Mouse (Mus musculus): Measurements from ENCODE around the gene St6galnac3. TPM values are rescaled to one million over a fixed set of nuclear protein-coding genes. Genes with fewer than 3 reads are reported as not detected.

St6galnac3 gene
- polyA plus RNA-seq, 1 experiment from 2014 or later, result 25.6 TPM

DNA sequence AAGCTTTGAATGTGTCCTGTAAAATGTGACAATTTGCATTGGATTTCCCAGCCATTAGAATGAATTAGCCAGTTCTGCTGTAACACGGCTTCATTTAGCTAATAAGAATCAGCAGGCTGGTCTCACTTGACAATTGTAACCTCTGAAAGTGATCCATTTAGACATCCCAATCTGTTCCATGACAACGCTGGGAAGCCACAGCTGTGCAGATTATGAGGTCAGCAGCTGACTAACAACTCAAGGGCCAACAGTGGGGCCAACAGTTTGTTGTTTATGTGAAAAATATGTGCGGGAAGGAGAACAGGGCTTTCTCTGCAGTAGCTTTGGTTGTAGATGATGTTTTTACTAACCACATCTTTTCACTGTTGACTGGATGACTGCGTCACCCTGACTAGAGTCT is 308.6 kb downstream of the St6galnac3 start:
- WGBS, result 85% methylated on average over 4 of the region's 4 CpGs
- Histone ChIP-seq H3K27me3 (ENCODE audit: control insufficient read depth, insufficient read depth, low read length) (no peaks in the 10 kb centered on the region), H3K4me2 (ENCODE audit: low read depth, low read length) (no peak overlapping the region), H3K27ac (ENCODE audit: low read depth, low read length) (no peak overlapping the region), H3K36me3 (ENCODE audit: control insufficient read depth, insufficient read depth, low read length) (no peaks in the 10 kb centered on the region), H3K9ac (replicated peaks; ENCODE audit: low read depth, low read length) (no peak overlapping the region), H3K4me1 (ENCODE audit: control insufficient read depth, insufficient read depth, low read length) (peaks cover 5% of the 10 kb centered on the region; the same call in 1 of the 2 replicates), H3K9me3 (ENCODE audit: control insufficient read depth, low read length) (no peaks in the 10 kb centered on the region), H3K4me3 (ENCODE audit: low read depth, low read length) (no peak overlapping the region)
- no peak for ATAC-seq (ENCODE audit: low read depth)

DNA sequence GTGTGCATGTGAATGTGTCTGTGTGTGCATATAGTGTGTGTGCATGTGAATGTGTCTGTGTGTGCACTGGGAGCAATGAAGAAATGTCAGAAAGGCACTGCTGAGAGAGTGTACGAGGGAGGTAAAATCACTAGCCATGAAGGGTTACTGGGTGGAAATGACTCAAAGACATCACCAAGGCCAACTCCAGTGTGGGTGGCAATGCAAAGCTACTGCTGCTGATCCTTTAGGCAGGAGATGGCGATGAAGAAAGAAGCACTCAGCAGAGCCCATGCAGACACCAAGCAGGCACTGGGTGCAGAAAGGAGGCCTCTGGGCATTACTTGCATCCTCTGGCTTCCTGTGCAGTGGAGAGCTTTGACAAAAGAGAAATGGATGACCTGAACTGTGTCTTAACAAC is 310.8 kb downstream of the St6galnac3 start:
- WGBS, result 93% methylated on average over 2 of the region's 2 CpGs
- no peak overlapping the region for H3K9ac ChIP-seq (replicated peaks; ENCODE audit: low read depth, low read length)
- H3K4me3 ChIP-seq (ENCODE audit: low read depth, low read length), result no peak overlapping the region
- no peak overlapping the region for H3K27ac ChIP-seq (ENCODE audit: low read depth, low read length)
- H3K27me3 ChIP-seq (ENCODE audit: control insufficient read depth, insufficient read depth, low read length), result no peaks in the 10 kb centered on the region
- H3K36me3 ChIP-seq (ENCODE audit: control insufficient read depth, insufficient read depth, low read length), result no peaks in the 10 kb centered on the region
- H3K4me2 ChIP-seq (ENCODE audit: low read depth, low read length), result no peak overlapping the region
- no peaks in the 10 kb centered on the region for H3K4me1 ChIP-seq (ENCODE audit: control insufficient read depth, insufficient read depth, low read length)
- no peak for ATAC-seq (ENCODE audit: low read depth)
- no peaks in the 10 kb centered on the region for H3K9me3 ChIP-seq (ENCODE audit: control insufficient read depth, low read length)

DNA sequence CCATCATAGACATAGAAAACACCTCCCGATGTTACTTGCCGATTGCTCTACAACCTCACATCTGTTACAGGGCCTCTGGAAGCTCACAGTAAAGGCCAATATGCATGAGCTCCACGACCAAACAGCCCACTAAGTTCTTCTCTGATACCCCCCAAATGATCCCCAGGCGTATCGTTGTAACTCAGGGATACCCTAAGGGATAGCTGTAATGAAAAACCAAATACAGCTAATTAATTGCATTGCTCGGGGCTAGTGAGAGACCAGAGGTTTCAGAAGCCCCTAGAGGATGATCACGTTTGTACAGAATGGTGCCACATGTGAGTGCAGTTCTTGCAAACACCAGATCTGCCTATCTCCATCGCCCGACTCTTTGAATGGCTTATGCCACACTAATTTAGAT is 315.7 kb downstream of the St6galnac3 start:
- H3K27me3 ChIP-seq (ENCODE audit: control insufficient read depth, insufficient read depth, low read length), result no peaks in the 10 kb centered on the region
- H3K27ac ChIP-seq (ENCODE audit: low read depth, low read length), result no peak overlapping the region
- no peak overlapping the region for H3K9ac ChIP-seq (replicated peaks; ENCODE audit: low read depth, low read length)
- H3K36me3 ChIP-seq (ENCODE audit: control insufficient read depth, insufficient read depth, low read length), result no peaks in the 10 kb centered on the region
- WGBS, result 39% methylated on average over 9 of the region's 9 CpGs
- no peaks in the 10 kb centered on the region for H3K9me3 ChIP-seq (ENCODE audit: control insufficient read depth, low read length)
- peak; percentile 63; the same call in 1 of the 2 replicates for ATAC-seq (ENCODE audit: low read depth)
- H3K4me3 ChIP-seq (ENCODE audit: low read depth, low read length), result no peak overlapping the region
- no peak overlapping the region for H3K4me2 ChIP-seq (ENCODE audit: low read depth, low read length)
- no peaks in the 10 kb centered on the region for H3K4me1 ChIP-seq (ENCODE audit: control insufficient read depth, insufficient read depth, low read length)

DNA sequence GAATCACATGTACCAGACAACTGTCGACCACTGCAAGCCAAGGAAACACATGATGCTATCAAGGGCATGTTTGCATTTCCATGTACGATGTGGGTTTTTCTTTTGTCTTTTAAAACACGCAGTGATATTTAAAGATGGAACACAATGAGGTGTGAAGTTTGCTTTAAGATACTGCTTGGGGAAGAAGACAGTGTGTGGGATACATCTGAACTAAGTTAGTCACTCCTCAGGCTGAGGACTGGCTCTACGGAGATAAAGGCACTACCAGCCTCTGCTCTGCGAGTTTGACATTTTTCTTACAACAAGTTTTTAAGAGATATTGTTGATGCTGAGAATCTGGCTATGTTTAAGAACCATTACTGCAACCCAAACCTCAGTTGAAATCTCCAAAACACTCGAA is 316.6 kb downstream of the St6galnac3 start:
- Histone ChIP-seq H3K27ac (ENCODE audit: low read depth, low read length) (no peak overlapping the region), H3K4me2 (ENCODE audit: low read depth, low read length) (no peak overlapping the region), H3K9ac (replicated peaks; ENCODE audit: low read depth, low read length) (no peak overlapping the region), H3K4me3 (ENCODE audit: low read depth, low read length) (no peak overlapping the region), H3K27me3 (ENCODE audit: control insufficient read depth, insufficient read depth, low read length) (no peaks in the 10 kb centered on the region), H3K9me3 (ENCODE audit: control insufficient read depth, low read length) (no peaks in the 10 kb centered on the region), H3K36me3 (ENCODE audit: control insufficient read depth, insufficient read depth, low read length) (no peaks in the 10 kb centered on the region), H3K4me1 (ENCODE audit: control insufficient read depth, insufficient read depth, low read length) (no peaks in the 10 kb centered on the region)
- WGBS, result 93% methylated on average over 6 of the region's 6 CpGs
- ATAC-seq (ENCODE audit: low read depth), result no peak

DNA sequence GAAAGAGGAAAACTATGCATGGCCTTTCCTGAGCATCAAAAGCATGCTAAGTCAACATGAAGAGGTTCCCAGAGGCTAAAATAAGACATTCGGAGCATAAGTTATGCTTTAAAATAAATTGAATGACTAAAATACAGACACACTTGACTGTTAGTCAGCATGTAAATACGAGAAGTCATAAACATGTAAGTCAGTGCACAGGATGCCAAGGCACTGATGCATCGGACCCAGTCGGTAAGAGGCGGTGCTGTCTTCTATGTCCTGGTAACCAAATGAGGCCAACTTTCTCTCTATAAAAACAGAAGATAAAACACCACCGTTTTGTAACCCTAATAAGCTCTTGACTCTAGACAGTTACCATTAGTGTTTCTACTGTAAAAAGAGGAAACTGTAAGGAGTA is 317.3 kb downstream of the St6galnac3 start:
- WGBS, result 89% methylated on average over 6 of the region's 6 CpGs
- ATAC-seq (ENCODE audit: low read depth), result no peak
- Histone ChIP-seq H3K36me3 (ENCODE audit: control insufficient read depth, insufficient read depth, low read length) (no peaks in the 10 kb centered on the region), H3K4me3 (ENCODE audit: low read depth, low read length) (no peak overlapping the region), H3K27ac (ENCODE audit: low read depth, low read length) (no peak overlapping the region), H3K27me3 (ENCODE audit: control insufficient read depth, insufficient read depth, low read length) (no peaks in the 10 kb centered on the region), H3K9ac (replicated peaks; ENCODE audit: low read depth, low read length) (no peak overlapping the region), H3K9me3 (ENCODE audit: control insufficient read depth, low read length) (no peaks in the 10 kb centered on the region), H3K4me1 (ENCODE audit: control insufficient read depth, insufficient read depth, low read length) (no peaks in the 10 kb centered on the region), H3K4me2 (ENCODE audit: low read depth, low read length) (no peak overlapping the region)

DNA sequence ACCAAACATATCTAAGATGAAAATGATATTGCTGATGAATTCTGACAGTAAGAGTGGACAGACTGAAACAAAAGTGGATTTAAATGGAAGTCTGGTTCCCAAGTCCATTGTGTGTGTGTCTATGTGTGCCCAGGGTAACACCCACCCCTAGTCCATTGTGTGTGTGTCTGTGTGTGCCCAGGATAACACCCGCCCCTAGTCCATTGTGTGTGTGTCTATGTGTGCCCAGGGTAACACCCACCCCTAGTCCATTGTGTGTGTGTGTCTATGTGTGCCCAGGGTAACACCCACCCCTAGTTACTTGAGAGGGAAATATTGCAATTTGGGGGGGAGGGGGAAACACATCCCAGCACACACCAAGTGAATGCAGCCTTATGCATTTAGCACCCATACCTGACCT is 318.1 kb downstream of the St6galnac3 start:
- no peaks in the 10 kb centered on the region for H3K4me1 ChIP-seq (ENCODE audit: control insufficient read depth, insufficient read depth, low read length)
- H3K36me3 ChIP-seq (ENCODE audit: control insufficient read depth, insufficient read depth, low read length), result no peaks in the 10 kb centered on the region
- WGBS, result 95% methylated on average over 1 of the region's 1 CpGs
- no peak overlapping the region for H3K4me3 ChIP-seq (ENCODE audit: low read depth, low read length)
- H3K9me3 ChIP-seq (ENCODE audit: control insufficient read depth, low read length), result no peaks in the 10 kb centered on the region
- no peak overlapping the region for H3K4me2 ChIP-seq (ENCODE audit: low read depth, low read length)
- H3K27ac ChIP-seq (ENCODE audit: low read depth, low read length), result no peak overlapping the region
- no peak overlapping the region for H3K9ac ChIP-seq (replicated peaks; ENCODE audit: low read depth, low read length)
- no peak for ATAC-seq (ENCODE audit: low read depth)
- no peaks in the 10 kb centered on the region for H3K27me3 ChIP-seq (ENCODE audit: control insufficient read depth, insufficient read depth, low read length)

DNA sequence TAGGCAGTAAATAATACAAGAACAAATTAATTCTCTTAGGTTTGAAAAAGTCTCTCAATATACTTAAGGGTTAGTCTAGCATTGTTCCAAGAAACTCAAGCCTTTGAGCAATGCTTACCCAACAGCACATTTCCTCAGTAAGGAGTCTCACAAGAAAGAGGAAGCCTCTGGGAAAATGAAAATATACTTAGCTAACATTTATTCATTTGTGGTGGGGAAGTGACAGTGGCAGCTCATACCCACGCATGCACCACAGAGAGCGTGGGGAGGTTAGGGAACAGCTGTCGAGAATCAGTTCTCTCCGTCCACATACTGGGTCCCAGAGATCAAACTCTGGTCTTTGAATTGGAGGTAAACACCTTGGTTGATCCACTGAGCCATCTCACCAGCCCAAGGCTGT is 318.8 kb downstream of the St6galnac3 start:
- Histone ChIP-seq H3K27me3 (ENCODE audit: control insufficient read depth, insufficient read depth, low read length) (no peaks in the 10 kb centered on the region), H3K4me2 (ENCODE audit: low read depth, low read length) (no peak overlapping the region), H3K9ac (replicated peaks; ENCODE audit: low read depth, low read length) (no peak overlapping the region), H3K27ac (ENCODE audit: low read depth, low read length) (no peak overlapping the region), H3K36me3 (ENCODE audit: control insufficient read depth, insufficient read depth, low read length) (no peaks in the 10 kb centered on the region), H3K9me3 (ENCODE audit: control insufficient read depth, low read length) (no peaks in the 10 kb centered on the region), H3K4me3 (ENCODE audit: low read depth, low read length) (no peak overlapping the region), H3K4me1 (ENCODE audit: control insufficient read depth, insufficient read depth, low read length) (no peaks in the 10 kb centered on the region)
- no peak for ATAC-seq (ENCODE audit: low read depth)
- 83% methylated on average over 4 of the region's 4 CpGs for WGBS

DNA sequence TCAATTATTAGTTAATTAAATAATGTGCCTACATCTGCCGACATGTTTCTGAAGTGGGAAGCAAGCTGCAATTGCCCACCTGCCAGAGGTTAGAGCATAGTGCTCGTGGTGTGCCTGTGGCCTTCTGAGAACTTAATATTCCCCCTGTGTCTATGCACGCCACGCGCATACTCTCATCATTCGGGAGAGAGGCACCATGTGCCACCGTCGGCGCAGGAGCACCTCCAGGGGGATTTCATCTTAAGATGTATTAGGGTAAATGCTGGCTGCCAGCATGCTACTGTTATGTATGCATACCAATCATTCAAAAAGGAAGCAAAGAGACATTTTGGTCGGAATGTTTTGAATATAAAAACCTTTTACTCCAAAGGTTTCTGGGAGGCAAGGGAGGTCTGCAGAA is 319.3 kb downstream of the St6galnac3 start:
- no peak overlapping the region for H3K4me3 ChIP-seq (ENCODE audit: low read depth, low read length)
- no peak overlapping the region for H3K9ac ChIP-seq (replicated peaks; ENCODE audit: low read depth, low read length)
- 44% methylated on average over 10 of the region's 10 CpGs for WGBS
- no peaks in the 10 kb centered on the region for H3K36me3 ChIP-seq (ENCODE audit: control insufficient read depth, insufficient read depth, low read length)
- H3K4me2 ChIP-seq (ENCODE audit: low read depth, low read length), result no peak overlapping the region
- H3K27me3 ChIP-seq (ENCODE audit: control insufficient read depth, insufficient read depth, low read length), result no peaks in the 10 kb centered on the region
- no peaks in the 10 kb centered on the region for H3K9me3 ChIP-seq (ENCODE audit: control insufficient read depth, low read length)
- H3K4me1 ChIP-seq (ENCODE audit: control insufficient read depth, insufficient read depth, low read length), result no peaks in the 10 kb centered on the region
- no peak overlapping the region for H3K27ac ChIP-seq (ENCODE audit: low read depth, low read length)
- ATAC-seq (ENCODE audit: low read depth), result no peak

DNA sequence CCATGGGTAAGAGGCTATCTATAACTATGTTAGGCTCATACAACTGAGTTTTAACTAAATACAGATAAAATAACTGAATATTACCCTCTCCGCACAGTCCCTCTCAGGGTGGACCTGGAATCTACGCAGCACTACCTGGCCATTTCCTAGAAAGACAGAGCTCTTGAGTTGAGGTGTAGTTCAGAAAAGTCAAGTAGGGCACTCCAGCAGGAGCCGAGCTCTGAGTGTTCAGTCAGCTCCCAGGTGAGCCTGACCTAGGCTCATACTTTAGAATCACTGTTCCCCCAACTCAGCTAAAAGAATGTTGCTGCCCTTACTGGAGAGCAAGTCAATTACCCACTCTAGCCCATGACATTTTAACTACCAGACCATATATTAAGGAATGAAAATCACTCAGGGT is 324.7 kb downstream of the St6galnac3 start:
- no peaks in the 10 kb centered on the region for H3K27me3 ChIP-seq (ENCODE audit: control insufficient read depth, insufficient read depth, low read length)
- H3K4me3 ChIP-seq (ENCODE audit: low read depth, low read length), result no peak overlapping the region
- H3K4me2 ChIP-seq (ENCODE audit: low read depth, low read length), result no peak overlapping the region
- no peaks in the 10 kb centered on the region for H3K9me3 ChIP-seq (ENCODE audit: control insufficient read depth, low read length)
- no peak overlapping the region for H3K9ac ChIP-seq (replicated peaks; ENCODE audit: low read depth, low read length)
- H3K36me3 ChIP-seq (ENCODE audit: control insufficient read depth, insufficient read depth, low read length), result no peaks in the 10 kb centered on the region
- no peak for ATAC-seq (ENCODE audit: low read depth)
- WGBS, result 92% methylated on average over 3 of the region's 3 CpGs
- H3K27ac ChIP-seq (ENCODE audit: low read depth, low read length), result no peak overlapping the region
- H3K4me1 ChIP-seq (ENCODE audit: control insufficient read depth, insufficient read depth, low read length), result no peaks in the 10 kb centered on the region

DNA sequence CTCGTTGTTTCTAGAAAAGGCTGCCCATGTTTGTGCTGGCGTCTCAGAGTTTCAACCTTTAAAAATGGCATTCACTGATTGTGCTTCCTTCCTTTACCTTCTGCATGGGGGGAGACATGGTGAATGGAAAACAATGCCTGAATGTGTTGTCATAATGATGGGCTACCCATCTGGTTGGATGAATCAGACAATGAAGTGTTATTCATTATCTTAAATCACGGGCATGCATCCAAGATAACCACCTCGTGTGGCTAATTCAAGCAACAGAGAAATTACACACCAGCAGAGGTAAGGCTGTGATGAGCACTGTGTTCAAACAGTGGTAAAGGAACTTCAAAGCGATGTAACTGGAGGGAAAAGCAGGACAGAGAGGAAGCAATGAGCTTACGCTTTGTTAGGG is 325.4 kb downstream of the St6galnac3 start:
- H3K9ac ChIP-seq (replicated peaks; ENCODE audit: low read depth, low read length), result no peak overlapping the region
- no peak overlapping the region for H3K4me3 ChIP-seq (ENCODE audit: low read depth, low read length)
- H3K4me1 ChIP-seq (ENCODE audit: control insufficient read depth, insufficient read depth, low read length), result no peaks in the 10 kb centered on the region
- H3K27me3 ChIP-seq (ENCODE audit: control insufficient read depth, insufficient read depth, low read length), result no peaks in the 10 kb centered on the region
- no peak overlapping the region for H3K27ac ChIP-seq (ENCODE audit: low read depth, low read length)
- H3K36me3 ChIP-seq (ENCODE audit: control insufficient read depth, insufficient read depth, low read length), result no peaks in the 10 kb centered on the region
- ATAC-seq (ENCODE audit: low read depth), result no peak
- no peak overlapping the region for H3K4me2 ChIP-seq (ENCODE audit: low read depth, low read length)
- 62% methylated on average over 6 of the region's 6 CpGs for WGBS
- no peaks in the 10 kb centered on the region for H3K9me3 ChIP-seq (ENCODE audit: control insufficient read depth, low read length)

All from neural tube, embryonic 14.5 days (tissue).